Comparison of ENCODE assay signal across 9 mouse cellular contexts in the genomic region with DNA sequence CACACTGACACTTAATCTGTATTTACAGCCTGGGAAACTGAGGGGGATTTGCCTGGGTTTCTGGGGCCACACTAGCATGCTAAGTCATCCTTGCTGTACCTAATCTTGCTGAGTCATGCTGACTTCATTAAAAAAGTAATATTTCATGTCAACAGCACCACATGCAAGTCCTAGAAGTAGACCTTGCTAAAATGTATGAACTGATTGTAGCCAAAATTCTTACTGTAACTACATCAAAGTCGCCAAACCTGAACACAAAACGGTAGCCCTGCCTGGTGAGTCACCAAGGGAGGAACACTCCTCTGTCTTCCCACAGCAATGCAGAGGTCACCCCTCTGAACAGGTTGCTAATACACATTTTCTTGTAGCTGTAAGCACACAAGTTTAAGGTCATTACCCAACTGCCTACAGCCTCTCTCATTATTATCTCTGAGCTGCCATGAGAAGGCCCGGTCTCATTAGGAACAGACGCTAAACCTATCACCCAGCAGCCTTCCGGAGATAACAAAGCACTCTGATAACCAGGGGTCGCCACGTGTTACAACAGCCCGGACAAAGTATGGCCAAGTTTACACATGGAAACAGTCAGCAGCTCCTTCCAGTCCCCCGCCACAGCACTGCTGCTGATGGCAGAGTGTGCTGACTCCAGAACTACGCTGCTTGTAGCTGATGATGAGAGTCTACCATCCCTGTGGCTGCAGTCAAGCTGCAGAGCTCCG. TPM values are rescaled to one million over a fixed set of nuclear protein-coding genes. Genes with fewer than 3 reads are reported as not detected.
A peak's percentile ranks its signal among the peaks of the same experiment; 100 is the strongest.
DNase-seq lines count a peak whose midpoint lies in the region; ATAC-seq and TF ChIP-seq lines count a peak whose summit lies in the region.
"Had no signal": no experiment of that assay in that cellular context is flagged by ENCODE, and none has a peak within 500 bp of the region (broad histone marks: within the 10 kb centered on the region; RNA-seq: fewer than 3 reads in every experiment).

No protein-coding gene starts in this region.

- H3K4me3 ChIP-seq in heart, adult 2 months: no peak overlapping the region
- peak overlapping the region; percentile 73 for H3K4me3 ChIP-seq in E14TG2a.4 (replicated peaks; ENCODE audit: low read length)
- peak overlapping the region; percentile 65 to 70 for H3K4me3 ChIP-seq in liver, embryonic 14.5 days (ENCODE audit: insufficient read depth in 1 of 2, low read depth in 2 of 2, low read length in 2 of 2)
- H3K4me3 ChIP-seq in neural tube, embryonic 15.5 days (replicated peaks): no peak overlapping the region

- peak overlapping the region; percentile 87 for H3K4me2 ChIP-seq in liver, embryonic 14.5 days (ENCODE audit: low read depth)
- H3K4me2 ChIP-seq in neural tube, embryonic 15.5 days: no peak overlapping the region

- no peaks in the 10 kb centered on the region; the same call in 1 of the 2 replicates for H3K36me3 ChIP-seq in heart, adult 2 months (ENCODE audit: control insufficient read depth, insufficient read depth, low read length)
- H3K36me3 ChIP-seq in E14TG2a.4 (ENCODE audit: insufficient read depth, low read length): peaks cover 19% of the 10 kb centered on the region
- H3K36me3 ChIP-seq in liver, embryonic 14.5 days (replicated peaks; ENCODE audit: control insufficient read depth, insufficient read depth, low read depth): no peaks in the 10 kb centered on the region; the same call in 1 of the 2 replicates
- H3K36me3 ChIP-seq in neural tube, embryonic 15.5 days: no peaks in the 10 kb centered on the region; the same call in 1 of the 2 replicates

- no peak for TF ChIP-seq POLR2A in heart, adult 2 months (IDR thresholded peaks at IDR 0.05; ENCODE audit: insufficient read depth, low read depth, low read length)

- ATAC-seq in erythroblast, adult 5-6 weeks (replicated peaks; ENCODE audit: low FRiP score, poor library complexity, severe bottlenecking): peak; percentile 64
- peak; percentile 78 for ATAC-seq in liver, embryonic 14.5 days (ENCODE audit: insufficient read depth)
- no peak for ATAC-seq in neural tube, embryonic 15.5 days (ENCODE audit: low FRiP score)

- peaks cover 17% of the 10 kb centered on the region for H3K4me1 ChIP-seq in heart, adult 2 months (ENCODE audit: control insufficient read depth, insufficient read depth, low read length)
- peaks cover 88% of the 10 kb centered on the region for H3K4me1 ChIP-seq in E14TG2a.4 (replicated peaks; ENCODE audit: low read depth, low read length)
- peaks cover 43 to 69% of the 10 kb centered on the region in 2 experiments for H3K4me1 ChIP-seq in liver, embryonic 14.5 days (replicated peaks; ENCODE audit: control insufficient read depth in 2 of 2, insufficient read depth in 2 of 2, low read length in 1 of 2)
- peaks cover 14% of the 10 kb centered on the region for H3K4me1 ChIP-seq in neural tube, embryonic 15.5 days

- H3K27me3 ChIP-seq in heart, adult 2 months (ENCODE audit: control insufficient read depth, insufficient read depth, low read length): no peaks in the 10 kb centered on the region
- no peaks in the 10 kb centered on the region for H3K27me3 ChIP-seq in E14TG2a.4 (ENCODE audit: insufficient read depth, low read length)
- no peaks in the 10 kb centered on the region for H3K27me3 ChIP-seq in liver, embryonic 14.5 days (ENCODE audit: control insufficient read depth, insufficient read depth, low read length)
- H3K27me3 ChIP-seq in neural tube, embryonic 15.5 days (replicated peaks): no peaks in the 10 kb centered on the region

- no peak overlapping the region for H3K9ac ChIP-seq in heart, adult 2 months (ENCODE audit: low read depth, low read length)
- peak overlapping the region; percentile 91 for H3K9ac ChIP-seq in liver, embryonic 14.5 days (replicated peaks)
- H3K9ac ChIP-seq in neural tube, embryonic 15.5 days (replicated peaks): no peak overlapping the region

- H3K9me3 ChIP-seq in E14TG2a.4 (ENCODE audit: low read length): no peaks in the 10 kb centered on the region
- no peaks in the 10 kb centered on the region for H3K9me3 ChIP-seq in liver, embryonic 14.5 days (ENCODE audit: control insufficient read depth, low read length)
- no peaks in the 10 kb centered on the region for H3K9me3 ChIP-seq in neural tube, embryonic 15.5 days (replicated peaks)

- intact Hi-C loops in heart, adult 2 months (cut with DNase I): loop anchor here (2.0 kb wide), 1 partner anchor 45 kb away; no protein-coding TSS in a partner anchor
- intact Hi-C loops in left cerebral cortex, postnatal 36 days (cut with DNase I): no loop called here

- no peak for TF ChIP-seq EP300 in heart, adult 2 months (IDR thresholded peaks at IDR 0.05; ENCODE audit: insufficient read depth, low read depth, low read length)
- peak; percentile 86 for TF ChIP-seq EP300 in liver, embryonic 14.5 days (IDR thresholded peaks at IDR 0.05; ENCODE audit: low read depth)

- 16% methylated on average over 11 of the region's 11 CpGs for WGBS in heart, adult 2 months
- WGBS in liver, embryonic 14.5 days (ENCODE audit: insufficient replicate concordance): 8% methylated on average over 11 of the region's 11 CpGs
- WGBS in neural tube, embryonic 15.5 days: 88% methylated on average over 11 of the region's 11 CpGs

- H3K79me2 ChIP-seq in heart, adult 2 months (replicated peaks; ENCODE audit: control insufficient read depth, insufficient read depth, low read length): peaks cover 3% of the 10 kb centered on the region; the same call in 1 of the 2 replicates

- no peak for TF ChIP-seq CTCF in heart, adult 2 months (IDR thresholded peaks at IDR 0.05)
- no peak for TF ChIP-seq CTCF in E14TG2a.4 (conservative IDR thresholded peaks at IDR 0.05; ENCODE audit: low read length)
- no peak for TF ChIP-seq CTCF in liver, embryonic 14.5 days (IDR thresholded peaks at IDR 0.05; ENCODE audit: low read depth)

- H3K27ac ChIP-seq in heart, adult 2 months: no peak overlapping the region; the same call in 1 of the 2 replicates
- peak overlapping the region; percentile 99 for H3K27ac ChIP-seq in liver, embryonic 14.5 days
- no peak overlapping the region for H3K27ac ChIP-seq in neural tube, embryonic 15.5 days (replicated peaks)
- H3K27ac ChIP-seq: macrophage had no signal

- peak; percentile 18 to 22 for DNase-seq in heart, adult 9 months (ENCODE audit: low spot score in 2 of 2)
- DNase-seq in heart, adult 2 months: no peak
- DNase-seq in liver, embryonic 14.5 days (ENCODE audit: low read depth in 3 of 3, low spot score in 3 of 3): peak; percentile 77 to 81 (median 80)
- DNase-seq in left cerebral cortex, postnatal 36 days (ENCODE audit: low spot score in 2 of 2): no peak
- DNase-seq in frontal cortex, postnatal 36 days (ENCODE audit: low spot score in 2 of 2): no peak

RNA-seq across cellular contexts. Expression of a gene that starts 46.1 kb away (rescaled TPM):
- 10 to 100 TPM; 18.2 to 20.0 TPM for total RNA-seq in heart, adult 2 months (2021)
- polyA plus RNA-seq in heart, adult 2 months (2012; rRNA removed): 7.6 and 12.5 TPM in 2 replicates
- 374 and 375 TPM in 2 replicates for total RNA-seq in erythroblast, adult 5-6 weeks (2015; ENCODE audit: low replicate concordance)
- total RNA-seq in erythroblast, adult 5-6 weeks (2017; ENCODE audit: low replicate concordance): 568 and 596 TPM in 2 replicates
- 16.7 and 19.7 TPM in 2 replicates for polyA plus RNA-seq in liver, embryonic 14.5 days (2012; rRNA removed)
- 11.3 and 12.1 TPM in 2 replicates for polyA plus RNA-seq in liver, embryonic 14.5 days (2014; fragmentation: Nextera tagmentation; extraction: Ambion mirVana)
- 10 to 100 TPM; 50.5 to 55.9 TPM for total RNA-seq in left cerebral cortex, postnatal 36 days (2021)
- polyA plus RNA-seq in neural tube, embryonic 15.5 days (2015; fragmentation: Nextera tagmentation; extraction: Ambion mirVana): 3.9 and 4.0 TPM in 2 replicates

Comparison
In these comparisons a context has a peak if more than half of its experiments do, and no peak if none do; other contexts are left out.
1. DNase-seq: peak in heart, adult 9 months (2 of 2) and liver, embryonic 14.5 days (3 of 3); none in heart, adult 2 months (0 of 2), left cerebral cortex, postnatal 36 days (0 of 2) and frontal cortex, postnatal 36 days (0 of 2).
2. H3K4me3 ChIP-seq: peak in E14TG2a.4 (single experiment) and liver, embryonic 14.5 days (2 of 2); none in heart, adult 2 months (single experiment) and neural tube, embryonic 15.5 days (single experiment).
3. RNA of a gene that starts 46.1 kb away (total RNA-seq): 374 to 596 TPM in erythroblast, adult 5-6 weeks; 50.5 to 55.9 TPM in left cerebral cortex, postnatal 36 days and 18.2 to 20.0 TPM in heart, adult 2 months; every median in the first group is over 4 times any median in the second.